Mouse (Mus musculus): Measurements from ENCODE around the gene Gm20388. TPM values are rescaled to one million over a fixed set of nuclear protein-coding genes. Genes with fewer than 3 reads are reported as not detected.

The Gm20388 gene
- total RNA-seq, 1 experiment from 2014 or later, result 35.7 TPM

DNA sequence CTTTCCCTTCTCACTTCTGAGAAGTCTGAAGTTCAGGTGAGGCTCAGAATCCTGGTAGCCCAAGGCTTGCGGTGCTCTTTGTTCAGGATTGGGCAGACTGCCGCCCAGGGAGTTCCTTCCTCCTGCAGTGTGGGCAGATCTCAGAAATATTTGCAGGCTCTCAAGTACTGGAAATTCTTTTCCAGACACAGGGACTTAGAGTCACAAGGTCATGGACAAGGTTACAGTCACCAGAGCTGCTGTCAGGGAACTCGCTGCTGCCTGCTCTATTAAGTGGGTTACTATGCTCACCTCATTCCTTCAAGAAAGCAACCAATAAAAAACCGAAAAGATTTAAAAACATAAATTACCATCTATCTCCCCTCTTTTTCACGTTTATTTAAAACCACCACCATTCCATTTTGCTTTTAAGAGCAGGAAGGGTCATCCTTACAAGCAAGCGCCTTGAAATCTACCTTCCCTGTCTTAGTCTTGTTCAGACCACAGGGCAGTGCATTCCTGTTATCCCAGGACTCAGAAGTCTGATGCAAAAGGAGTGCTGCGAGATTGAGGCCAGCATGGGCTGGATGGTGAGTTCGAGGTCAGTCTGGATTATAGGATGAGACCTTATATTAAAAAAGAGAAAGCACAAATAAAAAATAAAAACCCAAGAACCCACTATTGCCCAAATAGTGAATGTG lies 4320.0 kb downstream of the Gm20388 start:
- ATAC-seq (replicated peaks; ENCODE audit: low read depth, poor library complexity, severe bottlenecking), result no peak

DNA sequence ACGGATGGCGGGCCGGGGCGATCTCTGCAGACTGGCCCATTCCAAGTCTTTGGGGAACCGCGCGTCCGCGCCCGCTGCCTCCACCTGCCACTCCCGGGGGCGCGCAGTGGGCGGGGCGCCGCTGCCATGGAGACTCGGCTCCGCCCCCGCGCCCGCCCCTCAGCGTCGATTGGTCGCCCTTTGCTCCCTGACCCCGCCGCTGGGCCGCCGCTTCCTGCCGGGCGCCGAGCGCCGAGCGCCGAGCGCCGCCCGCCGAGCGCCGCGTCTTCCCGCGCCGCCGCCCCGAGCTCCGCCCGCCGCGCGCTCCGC lies 4320.5 kb downstream of the Gm20388 start, which contains the start of gene Galnt2:
TSS of gene Galnt2 (plus strand) at position 216 of the 309 bp plus-strand sequence.
- peak; percentile 74 for ATAC-seq (replicated peaks; ENCODE audit: low read depth, poor library complexity, severe bottlenecking)

DNA sequence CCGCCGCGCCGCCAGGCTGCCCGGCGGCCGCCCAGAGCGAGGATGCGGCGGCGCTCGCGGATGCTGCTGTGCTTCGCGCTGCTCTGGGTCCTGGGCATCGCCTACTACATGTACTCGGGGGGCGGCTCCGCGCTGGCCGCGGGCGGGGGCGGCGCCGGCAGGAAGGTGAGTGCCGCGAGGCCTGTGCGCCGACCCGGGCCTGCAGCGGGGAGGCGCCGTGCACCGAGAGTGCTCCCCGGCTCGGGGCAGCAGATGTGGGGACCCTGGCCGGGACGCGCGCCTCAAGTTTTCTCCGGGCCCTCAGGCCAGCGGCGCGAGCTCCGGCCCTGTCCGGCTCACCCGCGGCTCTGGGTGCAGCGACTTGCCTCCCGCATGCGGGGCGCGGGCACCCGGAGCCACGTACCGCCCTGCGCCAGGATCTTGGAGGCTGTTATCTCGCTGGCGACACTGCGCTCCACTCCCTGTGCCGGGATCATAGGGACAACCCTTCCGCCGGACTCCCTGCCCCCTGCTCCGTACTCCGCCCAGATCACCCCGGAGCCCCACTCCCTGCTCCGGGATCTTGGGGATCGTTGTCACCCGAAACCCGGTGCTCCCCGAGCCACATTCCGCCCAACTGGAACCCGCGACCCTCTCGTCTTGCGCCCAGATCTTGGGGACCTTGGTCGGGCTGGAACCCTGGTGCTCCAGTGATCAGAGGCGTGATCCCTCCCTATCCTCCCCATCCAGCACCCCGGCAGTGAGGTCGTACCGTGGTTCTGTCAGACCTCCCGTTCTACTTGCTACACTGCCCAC lies 4321.0 kb downstream of the Gm20388 start:
- peak; percentile 5; the same call in 1 of the 2 replicates for ATAC-seq (replicated peaks; ENCODE audit: low read depth, poor library complexity, severe bottlenecking)

DNA sequence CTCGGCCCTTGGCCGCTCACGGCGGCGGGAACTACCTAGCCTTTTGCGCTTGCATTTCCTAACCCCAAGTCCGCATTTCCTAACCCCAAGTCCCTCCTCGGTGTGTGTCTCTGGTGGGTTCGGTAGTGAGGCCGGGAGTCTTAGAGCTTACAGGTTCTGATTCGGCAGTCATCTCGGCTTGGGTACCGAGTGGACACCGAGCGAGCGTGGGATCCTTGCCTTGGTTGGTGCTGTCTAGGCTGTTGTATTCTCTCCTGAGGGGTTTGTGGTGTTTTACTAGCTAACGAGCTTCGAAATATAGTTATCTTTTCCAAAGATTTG lies 4321.6 kb downstream of the Gm20388 start:
- 0 out of 2 replicates have a peak, but pooled peaks have one; percentile 12 for ATAC-seq (replicated peaks; ENCODE audit: low read depth, poor library complexity, severe bottlenecking)

DNA sequence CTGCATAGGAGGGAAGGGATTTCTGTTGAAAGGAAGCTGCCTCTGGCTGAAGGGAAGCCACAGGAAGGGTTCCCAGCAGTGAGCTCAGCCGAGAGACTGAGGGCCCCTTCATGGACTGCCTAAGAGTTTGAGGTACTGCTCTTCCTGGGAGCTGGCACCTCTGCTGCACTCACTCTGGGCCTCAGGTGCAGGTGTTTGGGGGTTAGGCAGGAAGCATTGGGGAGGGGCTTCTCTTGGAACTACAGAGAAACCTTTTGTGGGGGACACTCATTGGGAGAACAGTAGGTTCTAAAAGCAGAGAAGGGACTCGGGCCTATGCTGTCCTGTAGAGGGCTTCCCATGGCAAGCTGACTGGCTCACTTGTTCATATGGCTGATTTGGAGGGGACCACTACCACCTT lies 4323.9 kb downstream of the Gm20388 start:
- no peak for ATAC-seq (replicated peaks; ENCODE audit: low read depth, poor library complexity, severe bottlenecking)

DNA sequence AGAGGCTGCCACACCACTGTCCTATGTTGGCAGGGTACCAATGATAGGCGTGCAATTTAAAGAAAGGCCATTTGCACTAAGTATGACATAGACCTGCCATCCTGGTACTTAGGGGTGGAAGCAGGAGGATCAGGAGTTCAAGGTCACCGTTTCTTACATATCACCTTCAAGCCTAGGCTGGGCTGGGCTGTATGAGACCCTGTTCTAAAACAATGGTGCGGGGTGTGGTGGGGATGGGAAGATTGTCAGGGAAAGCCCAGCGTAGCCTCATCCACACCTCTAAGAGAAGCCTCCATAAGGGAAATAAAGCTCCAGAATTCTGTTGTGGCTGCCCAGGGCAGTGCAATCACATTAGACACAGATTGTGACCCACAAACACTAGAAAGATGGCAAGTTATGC lies 4324.9 kb downstream of the Gm20388 start:
- ATAC-seq (replicated peaks; ENCODE audit: low read depth, poor library complexity, severe bottlenecking), result no peak

DNA sequence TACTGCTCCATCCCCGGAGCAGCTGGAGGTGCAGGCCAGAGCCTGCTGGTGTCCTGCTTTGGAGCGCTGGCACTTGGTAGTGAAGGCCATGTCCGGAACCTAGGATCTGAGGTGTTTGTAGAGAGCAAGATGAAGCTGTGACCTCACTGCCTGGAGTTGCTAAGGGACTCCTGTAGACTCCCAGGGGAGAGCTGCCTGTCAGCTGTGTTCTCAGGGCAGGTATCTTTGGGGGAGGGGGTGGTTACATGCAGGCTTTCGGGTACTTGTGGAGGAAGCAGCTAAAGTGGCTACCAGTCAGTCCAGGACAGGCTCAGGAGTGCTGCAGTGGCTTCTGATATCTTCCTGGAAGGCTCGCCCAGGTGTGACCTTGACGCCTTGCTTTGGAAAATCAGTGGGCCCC lies 4328.7 kb downstream of the Gm20388 start:
- no peak for ATAC-seq (replicated peaks; ENCODE audit: low read depth, poor library complexity, severe bottlenecking)

DNA sequence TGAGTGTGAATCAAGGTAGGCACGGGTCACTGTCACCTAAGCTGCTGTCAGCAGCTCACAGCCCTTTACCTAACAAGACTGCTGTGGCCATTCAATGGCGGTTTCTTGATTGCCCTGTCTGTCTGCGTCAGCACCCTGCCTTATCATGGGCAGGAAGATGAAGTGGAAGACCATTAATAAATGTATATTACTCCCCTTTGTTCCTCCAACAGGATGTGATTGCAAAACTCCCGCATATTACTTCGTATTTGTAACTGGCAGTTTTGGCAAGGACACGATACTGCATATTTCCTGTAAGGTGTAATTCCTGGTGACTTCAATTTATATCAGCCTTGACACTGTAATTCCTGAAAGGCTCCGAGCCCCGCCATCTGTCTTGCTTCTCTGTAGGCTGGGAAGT lies 4330.3 kb downstream of the Gm20388 start:
- ATAC-seq (replicated peaks; ENCODE audit: low read depth, poor library complexity, severe bottlenecking), result peak; percentile 59

DNA sequence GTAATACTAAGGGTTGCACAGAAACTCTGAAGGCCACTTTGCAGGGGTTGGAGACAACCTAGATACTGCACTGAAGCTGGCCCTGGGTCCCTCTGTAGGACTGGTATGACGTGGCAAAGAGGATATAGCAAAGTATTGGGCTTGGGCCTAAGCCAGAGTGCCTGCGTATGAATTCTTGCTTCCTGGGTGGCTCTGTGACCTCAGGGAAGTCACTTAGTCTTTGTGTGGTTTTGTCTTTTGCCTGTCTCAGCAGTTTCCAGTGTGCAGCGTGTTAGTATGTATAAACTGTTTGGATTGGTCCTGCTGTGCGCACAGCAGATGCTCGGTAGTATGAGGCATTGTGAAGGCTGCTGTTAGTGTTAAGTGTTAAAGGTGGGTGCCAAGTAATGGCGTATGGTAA lies 4331.6 kb downstream of the Gm20388 start:
- ATAC-seq (replicated peaks; ENCODE audit: low read depth, poor library complexity, severe bottlenecking), result peak; percentile 11; the same call in 1 of the 2 replicates

DNA sequence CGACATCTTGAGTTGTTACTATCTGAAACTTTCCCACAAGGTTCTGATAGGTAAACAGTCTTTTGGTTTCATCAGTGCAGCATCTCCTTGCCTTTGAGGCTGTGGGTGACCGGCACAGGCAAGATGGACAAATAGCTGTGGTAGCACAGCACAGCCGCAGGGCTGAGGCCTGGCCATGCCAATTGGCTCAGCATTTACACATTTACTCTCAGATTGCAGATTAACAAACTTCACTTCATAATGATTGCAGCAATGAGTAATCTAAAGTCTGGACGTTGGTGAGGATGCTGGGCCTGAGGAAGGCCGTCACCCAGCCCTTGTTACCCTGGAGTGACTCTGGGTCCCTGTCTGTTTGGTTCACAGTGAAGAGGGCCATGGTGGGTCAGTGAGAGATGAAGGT lies 4332.3 kb downstream of the Gm20388 start:
- ATAC-seq (replicated peaks; ENCODE audit: low read depth, poor library complexity, severe bottlenecking), result no peak

DNA sequence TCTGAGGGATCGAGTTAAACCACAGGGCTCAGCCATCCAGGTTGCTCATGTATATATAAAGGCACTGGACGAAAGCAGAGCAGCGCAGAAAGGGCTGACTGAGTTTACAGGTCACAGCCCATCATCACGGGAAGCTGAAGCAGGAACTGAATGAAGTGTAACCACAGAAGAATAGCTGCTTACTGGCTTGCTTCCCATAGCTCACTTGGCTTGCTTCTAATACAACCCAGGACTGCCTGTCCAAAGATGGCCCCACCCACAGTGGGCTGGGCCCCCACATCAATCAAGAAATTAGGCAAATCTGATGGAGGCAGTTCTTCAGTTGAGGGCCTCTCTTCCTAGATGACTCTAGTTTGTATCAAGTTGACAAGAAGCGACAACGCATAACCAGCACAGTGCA lies 4336.9 kb downstream of the Gm20388 start:
- peak; percentile 53 for ATAC-seq (replicated peaks; ENCODE audit: low read depth, poor library complexity, severe bottlenecking)

DNA sequence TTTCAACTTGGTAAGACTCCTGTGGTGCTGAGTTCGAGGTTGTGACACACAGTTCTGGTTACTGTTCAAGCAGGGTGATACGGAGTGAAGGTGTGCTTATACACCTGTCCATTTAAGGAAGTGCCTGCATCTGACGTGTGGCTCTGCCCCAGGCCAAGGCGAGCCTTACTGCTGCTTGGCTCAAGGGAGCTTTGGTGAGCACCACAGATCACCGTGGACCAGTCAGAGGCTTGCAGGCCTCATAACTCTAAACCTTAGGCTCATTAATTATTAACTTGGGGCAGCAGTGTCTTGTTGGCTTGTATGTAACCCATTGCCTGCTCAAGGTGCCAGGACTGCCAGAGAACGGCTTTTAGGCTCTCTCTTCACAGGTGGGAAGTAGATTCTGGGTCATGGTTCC lies 4338.0 kb downstream of the Gm20388 start:
- no peak for ATAC-seq (replicated peaks; ENCODE audit: low read depth, poor library complexity, severe bottlenecking)

DNA sequence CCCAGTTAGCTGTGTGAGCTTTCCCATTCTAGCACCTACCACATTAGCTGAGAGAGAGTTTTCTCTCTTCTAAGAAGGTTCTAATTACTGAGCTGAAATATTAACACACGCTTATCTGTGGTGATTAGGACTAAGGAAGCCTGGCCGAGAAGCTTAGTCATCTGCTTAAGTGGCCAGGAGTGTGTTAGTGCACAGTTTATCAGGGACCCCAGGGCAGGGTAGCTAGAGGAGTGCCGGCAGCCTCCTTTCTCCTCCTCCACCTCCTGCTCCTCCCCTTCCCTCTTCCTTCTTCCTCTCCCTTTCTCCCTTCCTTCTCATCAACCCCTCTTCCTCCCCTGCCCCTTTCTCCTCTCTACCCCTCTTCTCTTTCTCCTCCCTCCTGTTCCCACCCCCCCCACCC lies 4339.6 kb downstream of the Gm20388 start:
- peak; percentile 50 for ATAC-seq (replicated peaks; ENCODE audit: low read depth, poor library complexity, severe bottlenecking)

DNA sequence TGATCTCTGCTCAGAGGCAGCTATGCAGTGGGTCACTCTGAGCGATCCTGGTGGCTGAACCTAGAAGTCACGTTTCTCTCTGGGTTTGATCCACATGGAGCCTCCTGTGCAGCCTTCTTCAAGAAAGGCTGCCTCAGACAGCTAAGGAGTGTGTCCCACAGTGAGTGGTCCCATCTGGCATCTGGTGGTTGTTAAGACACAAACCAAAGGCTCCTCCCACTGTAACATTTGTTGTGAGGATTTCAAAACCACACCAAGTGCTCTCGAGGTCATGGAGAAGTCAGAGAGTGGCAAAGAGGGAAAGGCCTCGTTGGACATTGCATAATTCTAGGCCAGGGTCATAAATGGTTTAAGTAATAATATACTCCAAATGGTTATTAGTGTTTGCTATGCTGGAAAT lies 4340.1 kb downstream of the Gm20388 start:
- peak; percentile 70 for ATAC-seq (replicated peaks; ENCODE audit: low read depth, poor library complexity, severe bottlenecking)

DNA sequence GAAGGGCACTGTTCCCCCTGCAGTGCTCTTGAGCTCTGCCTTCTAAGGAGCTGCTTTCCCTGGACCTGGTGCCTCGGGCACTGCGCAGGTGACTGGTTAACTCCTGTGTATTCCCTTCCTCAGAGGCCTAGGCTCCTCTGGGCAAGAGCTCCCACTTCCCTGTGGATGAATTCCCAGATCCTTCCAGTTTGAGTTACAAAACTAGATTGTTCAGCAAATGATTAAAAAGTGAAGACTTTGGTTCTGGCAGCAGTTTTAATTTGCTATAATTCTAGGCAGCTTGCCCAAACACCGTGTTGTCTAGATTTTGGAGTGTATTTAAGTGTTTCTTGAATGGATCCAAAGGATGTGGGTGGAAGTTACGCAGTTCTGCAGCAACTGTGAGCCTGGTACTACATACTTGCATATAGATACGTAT lies 4341.9 kb downstream of the Gm20388 start:
- ATAC-seq (replicated peaks; ENCODE audit: low read depth, poor library complexity, severe bottlenecking), result no peak

DNA sequence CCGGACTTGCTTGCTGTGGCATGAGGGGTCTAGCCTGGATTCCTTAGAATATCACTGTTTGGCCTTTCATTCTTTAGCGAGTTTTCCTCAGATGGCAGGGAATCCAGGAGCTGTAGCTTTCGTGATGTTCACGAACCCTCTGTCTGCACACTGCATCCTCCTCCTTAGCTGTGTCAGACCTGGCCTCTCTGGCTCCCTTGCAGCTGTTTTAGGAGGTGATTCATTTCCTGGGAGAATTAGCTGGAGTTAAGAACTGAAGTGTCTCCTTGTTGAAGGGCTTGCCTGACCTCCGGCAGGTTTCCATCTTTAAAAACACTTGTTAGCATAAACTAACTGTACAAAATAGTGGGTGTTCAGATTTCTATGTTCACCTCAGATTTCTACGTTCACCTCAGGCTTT lies 4343.3 kb downstream of the Gm20388 start:
- no peak for ATAC-seq (replicated peaks; ENCODE audit: low read depth, poor library complexity, severe bottlenecking)

DNA sequence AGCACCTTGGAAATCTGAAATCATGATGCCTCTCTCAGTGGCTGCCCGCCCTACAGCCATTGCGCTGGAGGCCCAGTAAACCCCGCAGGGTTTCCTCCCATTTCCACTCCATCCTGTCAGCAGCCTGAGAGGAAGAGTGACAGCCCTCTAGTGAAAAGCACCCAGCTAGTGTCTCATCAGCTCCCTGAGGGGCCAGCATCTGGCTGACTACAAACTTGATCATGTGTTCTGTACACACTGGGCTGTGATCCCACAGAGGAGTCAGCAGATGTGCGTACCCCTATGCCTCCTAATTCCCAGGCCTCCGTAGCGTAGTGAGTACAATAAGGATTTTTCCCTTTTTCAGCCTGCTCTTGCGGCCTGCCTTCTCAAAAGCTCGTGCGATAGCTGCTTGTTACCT lies 4346.2 kb downstream of the Gm20388 start:
- ATAC-seq (replicated peaks; ENCODE audit: low read depth, poor library complexity, severe bottlenecking), result no peak

DNA sequence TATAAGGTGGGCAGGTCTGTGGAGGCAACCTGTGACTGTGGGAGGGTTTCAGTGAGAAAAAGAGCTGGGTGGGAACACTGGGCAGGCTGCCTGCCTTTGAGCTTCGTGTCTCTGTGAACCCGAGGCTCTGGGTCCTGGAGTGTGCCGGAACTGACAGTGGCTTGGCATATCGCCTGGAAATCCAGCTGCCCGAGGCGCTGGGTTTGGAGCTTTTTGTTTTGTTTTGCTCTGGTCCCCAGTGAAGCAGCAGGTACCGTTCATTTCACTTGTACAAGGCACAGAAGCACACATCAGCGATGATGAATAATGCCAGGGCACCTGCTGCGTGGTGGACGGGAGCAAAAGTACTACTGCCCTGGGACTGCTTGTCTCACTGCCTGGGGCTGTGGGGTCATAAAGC lies 4346.7 kb downstream of the Gm20388 start:
- ATAC-seq (replicated peaks; ENCODE audit: low read depth, poor library complexity, severe bottlenecking), result peak; percentile 53

DNA sequence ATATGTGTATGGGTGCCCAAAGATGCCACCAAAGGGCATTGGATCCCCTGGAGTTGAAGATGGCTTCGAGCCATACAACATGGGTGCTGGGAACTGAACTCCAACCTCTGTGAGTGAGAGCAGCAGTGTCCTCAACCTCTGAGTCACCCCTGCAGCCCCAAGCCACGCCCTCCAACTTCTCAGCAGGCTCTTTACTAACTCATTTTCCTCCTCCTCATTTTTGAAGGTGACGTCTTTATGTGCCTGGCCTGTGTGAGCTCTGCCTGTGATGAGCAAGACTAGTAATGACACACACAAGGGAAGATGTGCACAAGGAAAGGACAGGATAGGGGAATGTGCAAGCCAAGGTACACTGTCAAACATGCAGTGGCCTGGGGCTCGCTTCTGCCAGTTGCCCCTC lies 4348.5 kb downstream of the Gm20388 start:
- no peak for ATAC-seq (replicated peaks; ENCODE audit: low read depth, poor library complexity, severe bottlenecking)

DNA sequence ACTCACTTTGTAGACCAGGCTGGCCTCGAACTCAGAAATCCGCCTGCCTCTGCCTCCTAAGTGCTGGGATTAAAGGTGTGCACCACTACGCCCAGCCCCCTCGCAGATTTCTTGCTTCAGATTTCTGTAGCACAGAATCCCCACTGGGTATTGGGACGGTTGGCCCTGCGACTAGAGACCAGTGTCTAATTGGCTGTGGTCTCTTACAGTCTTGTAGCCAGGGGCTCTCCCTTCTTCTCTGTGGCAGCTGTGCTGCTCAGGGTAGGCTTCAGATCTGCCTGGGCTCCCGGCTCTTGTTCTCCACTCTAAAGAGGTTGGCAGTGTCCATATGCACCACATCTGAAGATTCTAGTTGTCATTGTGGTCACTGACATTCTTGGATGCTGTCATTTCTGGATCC lies 4349.3 kb downstream of the Gm20388 start:
- no peak for ATAC-seq (replicated peaks; ENCODE audit: low read depth, poor library complexity, severe bottlenecking)

DNA sequence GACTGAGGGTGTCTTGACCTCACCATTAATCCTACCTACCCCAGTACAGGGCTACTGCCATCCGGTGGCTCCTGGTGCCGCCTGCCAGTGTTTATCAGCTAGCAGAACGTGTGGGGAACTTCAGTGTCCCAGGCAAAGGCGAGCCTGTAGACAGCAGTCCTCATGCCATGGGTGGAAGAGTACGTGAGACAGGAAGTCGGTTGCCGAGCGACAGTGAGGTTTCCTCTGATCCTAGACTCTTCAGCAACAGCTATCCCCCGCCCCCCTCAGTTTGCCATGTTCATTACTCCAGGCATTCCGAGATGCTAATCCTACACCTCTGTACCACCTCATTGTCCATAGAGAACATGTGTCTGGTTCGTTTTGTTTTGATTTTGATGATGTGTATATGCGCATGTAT lies 4349.7 kb downstream of the Gm20388 start:
- ATAC-seq (replicated peaks; ENCODE audit: low read depth, poor library complexity, severe bottlenecking), result peak; percentile 62

DNA sequence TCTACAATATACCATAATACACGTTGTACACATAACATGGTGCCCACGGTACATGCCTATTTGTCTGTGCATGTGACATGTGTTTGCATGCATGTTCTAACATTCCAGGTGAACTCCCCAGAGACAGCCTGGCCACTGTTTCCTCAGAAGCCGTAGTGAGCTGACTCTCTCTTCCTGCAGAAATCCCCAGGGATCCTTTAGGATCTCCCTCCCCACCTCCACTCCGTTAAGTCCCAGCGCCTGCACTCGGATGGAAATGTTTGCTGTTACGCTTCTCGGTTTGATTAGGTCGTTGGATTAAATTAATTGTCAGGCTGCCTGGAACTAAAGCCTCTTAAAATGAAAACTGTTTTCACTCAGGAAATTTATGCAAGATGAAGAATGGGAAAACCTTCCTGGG lies 4352.4 kb downstream of the Gm20388 start:
- ATAC-seq (replicated peaks; ENCODE audit: low read depth, poor library complexity, severe bottlenecking), result no peak

Measured in common myeloid progenitor, adult 5-6 weeks (primary cell).